In genomic region chr3:129863698-129864097, GRCm38 (mm10) we compare ENCODE assay signal across 1 mouse cellular context.
TF ChIP-seq lines count a peak whose summit lies in the region.

No protein-coding gene starts in this region.

TF ChIP-seq in MEL, 35 proteins besides CTCF, POLR2A, EP300 and RAD21 (continued from another document):
- peak; percentile 81 for TF ChIP-seq SMC3 (IDR thresholded peaks at IDR 0.05; ENCODE audit: low read depth, low read length)
- TF ChIP-seq MYC (IDR thresholded peaks at IDR 0.05; ENCODE audit: low read depth, low read length) = peak; percentile 46; the same call in 1 of the 2 replicates
- 0 out of 2 replicates have a peak, but pooled peaks have one; percentile 14 for TF ChIP-seq TBP (IDR thresholded peaks at IDR 0.05; ENCODE audit: low read depth, low read length)
- TF ChIP-seq MAX (IDR thresholded peaks at IDR 0.05; ENCODE audit: low read length) = peak; percentile 24; the same call in 1 of the 2 replicates
- no peak for TF ChIP-seq ZKSCAN1 (IDR thresholded peaks at IDR 0.05; ENCODE audit: low read depth, low read length)
- 0 out of 2 replicates have a peak, but pooled peaks have one; percentile 48 for TF ChIP-seq MAZ (IDR thresholded peaks at IDR 0.05; ENCODE audit: low read depth, low read length)
- TF ChIP-seq MYB (IDR thresholded peaks at IDR 0.05; ENCODE audit: low read depth, low read length) = no peak
- TF ChIP-seq JUND (IDR thresholded peaks at IDR 0.05; ENCODE audit: low read depth, low read length) = 0 out of 2 replicates have a peak, but pooled peaks have one; percentile 31
